Mouse (Mus musculus): ENCODE measurements around the gene Ddx54.

Gene Ddx54

GRCm38 (mm10) chr5:120582002-120582401, 30.5 kb upstream of the Ddx54 start:
- DNase-seq (ENCODE audit: low spot score) = peak; percentile 84

- no peak for DNase-seq (ENCODE audit: low spot score)
These were observed 29.0 kb upstream of the Ddx54 start for GRCm38 (mm10) chr5:120583511-120583910.

- DNase-seq (ENCODE audit: low spot score) = peak; percentile 47
These were observed 27.6 kb upstream of the Ddx54 start for GRCm38 (mm10) chr5:120584968-120585367.

- peak; percentile 92 for DNase-seq (ENCODE audit: low spot score)
These were observed 25.6 kb upstream of the Ddx54 start for GRCm38 (mm10) chr5:120586741-120587615.

- DNase-seq (ENCODE audit: low spot score) = peak; percentile 49
These were observed 25.0 kb upstream of the Ddx54 start for GRCm38 (mm10) chr5:120587616-120587926.

- no peak for DNase-seq (ENCODE audit: low spot score)
These were observed 24.5 kb upstream of the Ddx54 start for GRCm38 (mm10) chr5:120587940-120588568.

GRCm38 (mm10) chr5:120588569-120589094, 23.9 kb upstream of the Ddx54 start, which contains the start of the genes Tpcn1 and Iqcd:
Gene Tpcn1 (minus strand): TSS chr5:120588673.
Gene Iqcd (plus strand): TSS chr5:120589016.
- peak; percentile 100 for DNase-seq (ENCODE audit: low spot score)

GRCm38 (mm10) chr5:120590356-120591010, 22.1 kb upstream of the Ddx54 start:
- no peak for DNase-seq (ENCODE audit: low spot score)

GRCm38 (mm10) chr5:120592141-120592540, 20.4 kb upstream of the Ddx54 start:
- DNase-seq (ENCODE audit: low spot score) = no peak

- DNase-seq (ENCODE audit: low spot score) = no peak
These were observed 18.1 kb upstream of the Ddx54 start for GRCm38 (mm10) chr5:120594485-120594884.

GRCm38 (mm10) chr5:120599625-120600024, 12.9 kb upstream of the Ddx54 start:
- DNase-seq (ENCODE audit: low spot score) = no peak

- DNase-seq (ENCODE audit: low spot score) = peak; percentile 44
These were observed 11.4 kb upstream of the Ddx54 start for GRCm38 (mm10) chr5:120600946-120601668.

- DNase-seq (ENCODE audit: low spot score) = no peak
These were observed 10.3 kb upstream of the Ddx54 start for GRCm38 (mm10) chr5:120602210-120602609.

GRCm38 (mm10) chr5:120603515-120603914, 9.0 kb upstream of the Ddx54 start:
- no peak for DNase-seq (ENCODE audit: low spot score)

GRCm38 (mm10) chr5:120604839-120605238, 7.7 kb upstream of the Ddx54 start:
- DNase-seq (ENCODE audit: low spot score) = peak; percentile 71

- DNase-seq (ENCODE audit: low spot score) = no peak
These were observed 7.3 kb upstream of the Ddx54 start for GRCm38 (mm10) chr5:120605241-120605661.

- peak; percentile 85 for DNase-seq (ENCODE audit: low spot score)
These were observed 6.9 kb upstream of the Ddx54 start for GRCm38 (mm10) chr5:120605688-120606087.

- DNase-seq (ENCODE audit: low spot score) = no peak
These were observed 5.8 kb upstream of the Ddx54 start for GRCm38 (mm10) chr5:120606590-120607200.

GRCm38 (mm10) chr5:120607335-120607734, 5.2 kb upstream of the Ddx54 start:
- DNase-seq (ENCODE audit: low spot score) = no peak

- no peak for DNase-seq (ENCODE audit: low spot score)
These were observed 3.2 kb upstream of the Ddx54 start for GRCm38 (mm10) chr5:120609246-120609775.

GRCm38 (mm10) chr5:120610906-120611305, 1.6 kb upstream of the Ddx54 start:
- no peak for DNase-seq (ENCODE audit: low spot score)

All from yolk sac, embryonic 10.5 days (tissue).